Mouse (Mus musculus) heart, postnatal 25 days (tissue): Measurements from ENCODE around the gene Syne2. TPM values are rescaled to one million over a fixed set of nuclear protein-coding genes. Genes with fewer than 3 reads are reported as not detected.
"Not testable (repeated sequence)": the region's sequence is repeated elsewhere in the genome, so short reads cannot be mapped to it uniquely, and the experiment has no call there.

Source experiments
- DNase-seq: peaks from one replicate; pipeline ENCODE4 v3.0.0; 2022; ENCODE audit warnings: low spot score
- intact Hi-C: fragments of 180-260 bp; cut with DNase I; formaldehyde crosslinking; loops from one replicate; pipeline ENCODE4 v1.15.1; 2025
- microRNA-seq: library from miRNA; unstranded; fragments of <30 nt; microRNA quantifications from one replicate; pipeline ENCODE4 v1.2.0, GENCODE M21; 2022
- total RNA-seq, 2 experiments: library from RNA; stranded (reverse); gene quantifications; 2 replicates each; pipeline ENCODE4 v1.2.3; 2021

The Syne2 gene
- total RNA-seq, 2 experiments from 2014 or later = 33.8 to 41.5 TPM

DNA sequence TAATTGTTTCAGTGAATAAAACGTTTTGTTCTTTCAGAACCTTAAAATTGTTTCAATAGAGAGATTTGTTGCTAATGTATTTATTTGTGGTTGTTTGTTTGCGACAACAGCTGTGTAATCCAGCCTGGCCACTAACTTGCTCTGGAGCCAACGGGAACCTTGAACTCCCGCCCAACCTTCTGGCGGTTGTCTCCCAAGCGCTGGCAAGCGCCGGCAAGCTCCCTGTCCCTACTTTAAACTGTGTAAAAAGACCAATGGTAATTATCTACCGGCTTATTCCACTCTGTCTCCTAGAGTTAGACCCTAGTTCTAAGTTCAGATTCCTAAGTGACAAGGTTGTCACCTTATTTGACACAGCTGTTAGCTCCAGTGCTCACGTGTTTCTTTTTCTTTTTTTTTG, 310.9 kb downstream of the Syne2 start:
- DNase-seq = no peak
- intact Hi-C loops = no loop called here

GRCm38 (mm10) chr12:76130281-76130680, 312.3 kb downstream of the Syne2 start:
- DNase-seq = no peak
- intact Hi-C loops = no loop called here

DNA sequence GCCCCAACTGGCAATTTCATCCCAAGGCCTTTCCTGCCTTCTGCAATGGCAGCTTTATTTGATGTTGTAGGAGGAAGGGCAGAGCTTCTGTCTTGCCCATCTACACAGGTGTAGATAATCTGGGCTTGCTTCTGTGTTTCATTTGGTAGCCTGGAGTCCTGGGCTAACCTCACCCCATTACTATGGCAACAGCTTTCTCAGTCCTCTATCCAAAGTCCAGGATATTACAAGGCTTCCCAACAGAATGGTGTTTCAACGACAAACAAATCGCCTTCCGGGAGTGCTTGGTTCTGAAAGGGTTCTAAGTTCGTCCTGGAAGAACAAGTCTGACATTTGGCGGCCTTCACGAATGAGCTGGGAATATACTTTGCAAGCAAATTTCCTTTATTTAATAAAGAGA, 313.0 kb downstream of the Syne2 start:
- DNase-seq = no peak
- intact Hi-C loops = no loop called here

GRCm38 (mm10) chr12:76132591-76132990, 314.7 kb downstream of the Syne2 start:
- no peak for DNase-seq
- intact Hi-C loops = no loop called here

GRCm38 (mm10) chr12:76133081-76133480, 315.1 kb downstream of the Syne2 start:
- DNase-seq, intact Hi-C loops: not testable (repeated sequence)

DNA sequence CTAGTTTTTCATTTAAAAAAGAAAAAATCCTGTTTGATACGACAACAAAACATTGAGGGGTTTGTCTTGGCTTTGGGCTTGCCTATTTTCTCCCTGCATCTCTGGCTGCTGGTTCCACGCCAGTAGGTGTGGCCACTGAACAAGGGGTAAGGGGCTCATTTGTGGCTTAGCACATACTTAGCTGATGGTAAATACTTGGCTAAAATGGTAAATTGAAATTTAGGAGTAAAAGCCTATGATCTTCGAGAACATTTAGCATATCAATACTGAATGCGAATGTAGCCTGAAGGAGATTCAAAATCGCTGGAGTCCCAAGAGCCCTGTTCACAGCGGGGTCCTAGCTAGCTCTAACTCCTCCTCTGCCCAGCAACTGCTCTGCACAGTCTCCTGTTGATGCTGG, 318.8 kb downstream of the Syne2 start:
- intact Hi-C loops = no loop called here
- no peak for DNase-seq

- intact Hi-C loops, DNase-seq: not testable (repeated sequence)
These were observed 334.5 kb downstream of the Syne2 start for GRCm38 (mm10) chr12:76152389-76152788.

Small RNAs within 50 kb of the gene (microRNA-seq; reads per million reads assigned to microRNA genes)
- gene Mir5101 = not detected

Other genes starting within 250 kb of the Syne2 start
- 10 to 100 TPM; 32.0 to 33.8 TPM for gene Ppp2r5e, start 221.9 kb upstream of the Syne2 start, total RNA-seq
- gene Wdr89, start 148.6 kb upstream of the Syne2 start, total RNA-seq = 1 to 10 TPM; 2.5 to 2.6 TPM
- 10 to 100 TPM; 18.2 to 19.9 TPM for gene Sgpp1, start 82.4 kb upstream of the Syne2 start, total RNA-seq